Mouse (Mus musculus): ENCODE data around the gene Pelo. TPM values are rescaled to one million over a fixed set of nuclear protein-coding genes. Genes with fewer than 3 reads are reported as not detected.

Pelo gene
- 3.6 and 4.4 TPM in 2 replicates for polyA plus RNA-seq (2016; fragmentation: Nextera tagmentation; extraction: Ambion mirVana)

GRCm38 (mm10) chr13:115090069-115090976 is at the start of gene Pelo:
Gene Pelo (minus strand): TSS chr13:115090186.
- H3K27ac ChIP-seq: peak within 1 kb of the TSS; percentile 54
- H3K9ac ChIP-seq: peak within 1 kb of the TSS; percentile 85
- H3K27me3 ChIP-seq: no peaks in the 10 kb centered on the region
- ATAC-seq (ENCODE audit: low FRiP score): peak; percentile 97
- H3K4me2 ChIP-seq: peak within 1 kb of the TSS; percentile 90
- peaks cover 19% of the 10 kb centered on the region for H3K36me3 ChIP-seq (replicated peaks)
- peak within 1 kb of the TSS; percentile 72 for H3K4me3 ChIP-seq (replicated peaks)
- peaks cover 4% of the 10 kb centered on the region; the same call in 1 of the 2 replicates for H3K9me3 ChIP-seq
- H3K4me1 ChIP-seq: peaks cover 19% of the 10 kb centered on the region
- WGBS: 1% methylated on average over 60 of the region's 60 CpGs

GRCm38 (mm10) chr13:115138513-115138912 is 48.5 kb upstream of the Pelo start:
- Histone ChIP-seq H3K4me3 (replicated peaks) (no peak overlapping the region), H3K36me3 (replicated peaks) (no peaks in the 10 kb centered on the region), H3K4me1 (no peaks in the 10 kb centered on the region), H3K9ac (no peak overlapping the region), H3K4me2 (no peak overlapping the region), H3K27me3 (no peaks in the 10 kb centered on the region), H3K27ac (no peak overlapping the region), H3K9me3 (no peaks in the 10 kb centered on the region)
- 87% methylated on average over 7 of the region's 7 CpGs for WGBS
- ATAC-seq (ENCODE audit: low FRiP score): no peak

GRCm38 (mm10) chr13:115136761-115137160 is 46.8 kb upstream of the Pelo start:
- 85% methylated on average over 3 of the region's 3 CpGs for WGBS
- no peaks in the 10 kb centered on the region for H3K36me3 ChIP-seq (replicated peaks)
- H3K27ac ChIP-seq: no peak overlapping the region
- H3K9me3 ChIP-seq: no peaks in the 10 kb centered on the region
- no peak for ATAC-seq (ENCODE audit: low FRiP score)
- no peak overlapping the region for H3K4me2 ChIP-seq
- H3K9ac ChIP-seq: no peak overlapping the region
- no peak overlapping the region for H3K4me3 ChIP-seq (replicated peaks)
- no peaks in the 10 kb centered on the region for H3K27me3 ChIP-seq
- H3K4me1 ChIP-seq: no peaks in the 10 kb centered on the region

- H3K4me2 ChIP-seq: no peak overlapping the region
- WGBS: 43% methylated on average over 5 of the region's 5 CpGs
- H3K27ac ChIP-seq: no peak overlapping the region
- no peaks in the 10 kb centered on the region for H3K9me3 ChIP-seq
- H3K36me3 ChIP-seq (replicated peaks): no peaks in the 10 kb centered on the region
- no peak overlapping the region for H3K9ac ChIP-seq
- H3K27me3 ChIP-seq: no peaks in the 10 kb centered on the region
- no peak for ATAC-seq (ENCODE audit: low FRiP score)
- H3K4me3 ChIP-seq (replicated peaks): no peak overlapping the region
- H3K4me1 ChIP-seq: no peaks in the 10 kb centered on the region
These were observed 42.4 kb upstream of the Pelo start for GRCm38 (mm10) chr13:115132435-115132834.

GRCm38 (mm10) chr13:115131381-115131780 is 41.4 kb upstream of the Pelo start:
- H3K27me3 ChIP-seq: no peaks in the 10 kb centered on the region
- no peak overlapping the region for H3K4me2 ChIP-seq
- H3K9me3 ChIP-seq: no peaks in the 10 kb centered on the region
- H3K36me3 ChIP-seq (replicated peaks): no peaks in the 10 kb centered on the region
- 77% methylated on average over 3 of the region's 3 CpGs for WGBS
- H3K4me3 ChIP-seq (replicated peaks): no peak overlapping the region
- no peak overlapping the region for H3K9ac ChIP-seq
- no peak overlapping the region for H3K27ac ChIP-seq
- ATAC-seq (ENCODE audit: low FRiP score): no peak
- H3K4me1 ChIP-seq: no peaks in the 10 kb centered on the region

GRCm38 (mm10) chr13:115130035-115130434 is 40.0 kb upstream of the Pelo start:
- no peak for ATAC-seq (ENCODE audit: low FRiP score)
- Histone ChIP-seq H3K4me1 (no peaks in the 10 kb centered on the region), H3K4me2 (no peak overlapping the region), H3K27me3 (no peaks in the 10 kb centered on the region), H3K27ac (no peak overlapping the region), H3K9ac (no peak overlapping the region), H3K9me3 (no peaks in the 10 kb centered on the region), H3K4me3 (replicated peaks) (no peak overlapping the region), H3K36me3 (replicated peaks) (no peaks in the 10 kb centered on the region)
- WGBS: 90% methylated on average over 2 of the region's 2 CpGs

- no peak; the same call in 1 of the 2 replicates for ATAC-seq (ENCODE audit: low FRiP score)
- H3K27me3 ChIP-seq: no peaks in the 10 kb centered on the region
- no peak overlapping the region for H3K9ac ChIP-seq
- H3K4me1 ChIP-seq: no peaks in the 10 kb centered on the region
- no peaks in the 10 kb centered on the region for H3K36me3 ChIP-seq (replicated peaks)
- H3K4me3 ChIP-seq (replicated peaks): no peak overlapping the region
- no peak overlapping the region for H3K4me2 ChIP-seq
- no peaks in the 10 kb centered on the region for H3K9me3 ChIP-seq
- WGBS: 58% methylated on average over 1 of the region's 1 CpGs
- H3K27ac ChIP-seq: no peak overlapping the region
These were observed 37.8 kb upstream of the Pelo start for GRCm38 (mm10) chr13:115127826-115128225.

GRCm38 (mm10) chr13:115126534-115126933 is 36.5 kb upstream of the Pelo start:
- Histone ChIP-seq H3K36me3 (replicated peaks) (no peaks in the 10 kb centered on the region), H3K4me1 (no peaks in the 10 kb centered on the region), H3K9ac (no peak overlapping the region), H3K4me3 (replicated peaks) (no peak overlapping the region), H3K4me2 (no peak overlapping the region), H3K27ac (no peak overlapping the region), H3K9me3 (no peaks in the 10 kb centered on the region), H3K27me3 (no peaks in the 10 kb centered on the region)
- no peak for ATAC-seq (ENCODE audit: low FRiP score)
- WGBS: 98% methylated on average over 2 of the region's 2 CpGs

GRCm38 (mm10) chr13:115125130-115125529 is 35.1 kb upstream of the Pelo start:
- H3K27ac ChIP-seq: no peak overlapping the region
- 92% methylated on average over 4 of the region's 4 CpGs for WGBS
- no peaks in the 10 kb centered on the region for H3K9me3 ChIP-seq
- H3K4me2 ChIP-seq: no peak overlapping the region
- no peak overlapping the region for H3K9ac ChIP-seq
- no peak overlapping the region for H3K4me3 ChIP-seq (replicated peaks)
- no peaks in the 10 kb centered on the region for H3K36me3 ChIP-seq (replicated peaks)
- no peaks in the 10 kb centered on the region for H3K4me1 ChIP-seq
- ATAC-seq (ENCODE audit: low FRiP score): no peak
- no peaks in the 10 kb centered on the region for H3K27me3 ChIP-seq

GRCm38 (mm10) chr13:115124521-115124920 is 34.5 kb upstream of the Pelo start:
- no peaks in the 10 kb centered on the region for H3K27me3 ChIP-seq
- H3K27ac ChIP-seq: no peak overlapping the region
- no peak for ATAC-seq (ENCODE audit: low FRiP score)
- H3K36me3 ChIP-seq (replicated peaks): no peaks in the 10 kb centered on the region
- 79% methylated on average over 1 of the region's 1 CpGs for WGBS
- no peak overlapping the region for H3K4me3 ChIP-seq (replicated peaks)
- H3K9me3 ChIP-seq: no peaks in the 10 kb centered on the region
- H3K4me2 ChIP-seq: no peak overlapping the region
- no peaks in the 10 kb centered on the region for H3K4me1 ChIP-seq
- no peak overlapping the region for H3K9ac ChIP-seq

- Histone ChIP-seq H3K36me3 (replicated peaks) (no peaks in the 10 kb centered on the region), H3K4me2 (no peak overlapping the region), H3K9ac (no peak overlapping the region), H3K27ac (no peak overlapping the region), H3K4me3 (replicated peaks) (no peak overlapping the region), H3K9me3 (no peaks in the 10 kb centered on the region), H3K27me3 (no peaks in the 10 kb centered on the region), H3K4me1 (no peaks in the 10 kb centered on the region)
- 66% methylated on average over 5 of the region's 5 CpGs for WGBS
- no peak for ATAC-seq (ENCODE audit: low FRiP score)
These were observed 28.8 kb upstream of the Pelo start for GRCm38 (mm10) chr13:115118756-115119155.

- no peak overlapping the region for H3K4me3 ChIP-seq (replicated peaks)
- whole genome bisulfite sequencing: 90% methylated on average over 3 of the region's 3 CpGs
- no peak for ATAC-seq (ENCODE audit: low FRiP score)
- H3K9ac ChIP-seq: no peak overlapping the region
- no peaks in the 10 kb centered on the region for H3K4me1 ChIP-seq
- no peaks in the 10 kb centered on the region for H3K27me3 ChIP-seq
- H3K9me3 ChIP-seq: no peaks in the 10 kb centered on the region
- H3K36me3 ChIP-seq (replicated peaks): no peaks in the 10 kb centered on the region
- no peak overlapping the region for H3K4me2 ChIP-seq
- H3K27ac ChIP-seq: no peak overlapping the region
These were observed 28.2 kb upstream of the Pelo start for GRCm38 (mm10) chr13:115118195-115118594.

Measured in forebrain, embryonic 12.5 days (tissue).